In genomic region chr2:30801067-30801852, GRCm38 (mm10) we compare ENCODE assay signal across 8 mouse cellular contexts. TPM values are rescaled to one million over a fixed set of nuclear protein-coding genes. Genes with fewer than 3 reads are reported as not detected.
DNase-seq lines count a peak whose midpoint lies in the region; ATAC-seq and TF ChIP-seq lines count a peak whose summit lies in the region.

No protein-coding gene starts in this region.

- no peak for TF ChIP-seq CTCF in liver, adult 2 months (IDR thresholded peaks at IDR 0.05; ENCODE audit: low read depth, low read length)

- WGBS in liver, adult 2 months, result 5% methylated on average over 77 of the region's 77 CpGs

- peak overlapping the region; percentile 39 for H3K9ac ChIP-seq in liver, adult 2 months (ENCODE audit: low read depth, low read length)

- peak overlapping the region; percentile 35; the same call in 1 of the 2 replicates for H3K4me3 ChIP-seq in liver, adult 2 months (ENCODE audit: insufficient read depth, low read depth, low read length)

- no peaks in the 10 kb centered on the region for H3K36me3 ChIP-seq in liver, adult 2 months (ENCODE audit: control insufficient read depth, insufficient read depth, low read length)

- no peak overlapping the region for H3K27ac ChIP-seq in liver, adult 2 months (replicated peaks; ENCODE audit: insufficient read depth, low read depth, low read length)

- no peaks in the 10 kb centered on the region for H3K79me2 ChIP-seq in liver, adult 2 months (ENCODE audit: control insufficient read depth, insufficient read depth, low read length)

- H3K27me3 ChIP-seq in liver, adult 2 months (ENCODE audit: control insufficient read depth, insufficient read depth, low read length), result peaks cover 9% of the 10 kb centered on the region

- peaks cover 3% of the 10 kb centered on the region; the same call in 1 of the 2 replicates for H3K4me1 ChIP-seq in liver, adult 2 months (ENCODE audit: control insufficient read depth, insufficient read depth, low read length)

- peak; percentile 50 for ATAC-seq in granulocyte monocyte progenitor cell, adult 5-6 weeks (replicated peaks; ENCODE audit: poor library complexity, severe bottlenecking)
- peak; percentile 34 for ATAC-seq in megakaryocyte, adult 5-6 weeks (ENCODE audit: poor library complexity, severe bottlenecking)

- TF ChIP-seq POLR2A in liver, adult 2 months (IDR thresholded peaks at IDR 0.05; ENCODE audit: extremely low read depth, insufficient read depth, low read length), result no peak

- DNase-seq in liver, adult 2 months (ENCODE audit: extremely low read depth, low read depth, low spot score), result no peak
- no peak for DNase-seq in liver
- DNase-seq in adrenal gland, postnatal 36 days, result peak; percentile 63 to 71
- DNase-seq in kidney, adult 9 months, result peak; percentile 40
- peak; percentile 49 for DNase-seq in thymus, postnatal 0 days (ENCODE audit: low spot score)
- no peak for DNase-seq in layer of hippocampus, postnatal 14 days (ENCODE audit: low spot score in 2 of 2)

RNA-seq across cellular contexts. Expression of gene 1700001O22Rik, which starts 2.2 kb away (rescaled TPM):
- not detected in 2 replicates for total RNA-seq in liver, adult 2 months (2014; rRNA removed)
- polyA plus RNA-seq in liver, adult 2 months (2012; rRNA removed), result 0.11 TPM in 1 of 2 replicates, not detected in the other
- 1 to 10 TPM in 1 of 2 experiments, under 1 TPM in 1; 0.99 to 2.8 TPM for total RNA-seq in adrenal gland, postnatal 36 days (2021)
- not detected in 2 replicates for total RNA-seq in granulocyte monocyte progenitor cell, adult 5-6 weeks (2014; fragmentation: Nextera tagmentation)
- 0.73 TPM in 1 of 2 replicates, not detected in the other for total RNA-seq in granulocyte monocyte progenitor cell, adult 5-6 weeks (2017)
- total RNA-seq in megakaryocyte, adult 5-6 weeks (2015), result not detected in 2 replicates
- total RNA-seq in megakaryocyte, adult 5-6 weeks (2017), result 0.45 TPM in 1 of 2 replicates, not detected in the other
- 0.90 and 1.1 TPM in 2 replicates for polyA plus RNA-seq in thymus, postnatal 0 days (2015; fragmentation: Nextera tagmentation; extraction: Ambion mirVana)
- total RNA-seq in layer of hippocampus, postnatal 14 days (2021), result 1 to 10 TPM; 2.9 to 3.8 TPM

RNA-seq across cellular contexts. Expression of gene Ntmt1, which starts 6.4 kb away (rescaled TPM):
- 8.3 and 8.8 TPM in 2 replicates for total RNA-seq in liver, adult 2 months (2014; rRNA removed)
- 11.9 and 15.9 TPM in 2 replicates for polyA plus RNA-seq in liver, adult 2 months (2012; rRNA removed)
- total RNA-seq in adrenal gland, postnatal 36 days (2021), result 10 to 100 TPM; 49.6 to 52.2 TPM
- 20.2 and 26.8 TPM in 2 replicates for total RNA-seq in granulocyte monocyte progenitor cell, adult 5-6 weeks (2014; fragmentation: Nextera tagmentation)
- total RNA-seq in granulocyte monocyte progenitor cell, adult 5-6 weeks (2017), result 16.2 and 18.6 TPM in 2 replicates
- total RNA-seq in megakaryocyte, adult 5-6 weeks (2015), result 4.1 and 9.5 TPM in 2 replicates
- total RNA-seq in megakaryocyte, adult 5-6 weeks (2017), result 7.9 TPM in 2 replicates
- 48.5 and 50.4 TPM in 2 replicates for polyA plus RNA-seq in thymus, postnatal 0 days (2015; fragmentation: Nextera tagmentation; extraction: Ambion mirVana)
- total RNA-seq in layer of hippocampus, postnatal 14 days (2021), result 10 to 100 TPM; 38.9 to 41.9 TPM

RNA-seq across cellular contexts. Expression of gene Asb6, which starts 28.9 kb away (rescaled TPM):
- total RNA-seq in liver, adult 2 months (2014; rRNA removed), result 4.6 and 5.6 TPM in 2 replicates
- polyA plus RNA-seq in liver, adult 2 months (2012; rRNA removed), result 15.4 and 17.4 TPM in 2 replicates
- 10 to 100 TPM; 23.9 to 27.0 TPM for total RNA-seq in adrenal gland, postnatal 36 days (2021)
- total RNA-seq in granulocyte monocyte progenitor cell, adult 5-6 weeks (2014; fragmentation: Nextera tagmentation), result 8.4 and 18.9 TPM in 2 replicates
- 12.2 and 27.1 TPM in 2 replicates for total RNA-seq in granulocyte monocyte progenitor cell, adult 5-6 weeks (2017)
- total RNA-seq in megakaryocyte, adult 5-6 weeks (2015), result 4.3 and 6.1 TPM in 2 replicates
- total RNA-seq in megakaryocyte, adult 5-6 weeks (2017), result 12.6 and 17.1 TPM in 2 replicates
- 37.8 and 44.3 TPM in 2 replicates for polyA plus RNA-seq in thymus, postnatal 0 days (2015; fragmentation: Nextera tagmentation; extraction: Ambion mirVana)
- 10 to 100 TPM; 33.7 to 34.9 TPM for total RNA-seq in layer of hippocampus, postnatal 14 days (2021)

RNA-seq across cellular contexts. Expression of gene Prrx2, which starts 33.5 kb away (rescaled TPM):
- total RNA-seq in liver, adult 2 months (2014; rRNA removed), result not detected in 2 replicates
- 0.32 TPM in 1 of 2 replicates, not detected in the other for polyA plus RNA-seq in liver, adult 2 months (2012; rRNA removed)
- 1 to 10 TPM in 1 of 2 experiments, under 1 TPM in 1; 0.46 to 2.2 TPM for total RNA-seq in adrenal gland, postnatal 36 days (2021)
- not detected in 2 replicates for total RNA-seq in granulocyte monocyte progenitor cell, adult 5-6 weeks (2014; fragmentation: Nextera tagmentation)
- not detected in 2 replicates for total RNA-seq in granulocyte monocyte progenitor cell, adult 5-6 weeks (2017)
- total RNA-seq in megakaryocyte, adult 5-6 weeks (2015), result not detected in 2 replicates
- not detected in 2 replicates for total RNA-seq in megakaryocyte, adult 5-6 weeks (2017)
- polyA plus RNA-seq in thymus, postnatal 0 days (2015; fragmentation: Nextera tagmentation; extraction: Ambion mirVana), result 0.60 and 0.91 TPM in 2 replicates
- total RNA-seq in layer of hippocampus, postnatal 14 days (2021), result 1 to 10 TPM; 2.9 to 5.0 TPM

Comparison
In these comparisons a context has a peak if more than half of its experiments do, and no peak if none do; other contexts are left out.
1. DNase-seq: peak in adrenal gland, postnatal 36 days (2 of 2), kidney, adult 9 months (single experiment) and thymus, postnatal 0 days (single experiment); none in liver, adult 2 months (single experiment), liver (single experiment) and layer of hippocampus, postnatal 14 days (0 of 2).